23 mouse cellular contexts compared by ENCODE assay signal in genomic region chr16:34048232-34048631, GRCm38 (mm10).
"Had no signal": no experiment of that assay in that cellular context is flagged by ENCODE, and none has a peak within 500 bp of the region (broad histone marks: within the 10 kb centered on the region; RNA-seq: fewer than 3 reads in every experiment).

No protein-coding gene starts in this region.

- H3K4me3 ChIP-seq: heart, adult 2 months; heart, embryonic 13.5 days; heart, embryonic 15.5 days; hindbrain, embryonic 10.5 days; hindbrain, embryonic 12.5 days; kidney, embryonic 15.5 days; limb, embryonic 13.5 days; limb, embryonic 15.5 days had no signal

- DNase-seq: gastrocnemius, postnatal 14 days; gastrocnemius, postnatal 36 days; heart, adult 11 months; heart, adult 2 months; heart, postnatal 4 days; kidney, adult 11 months; kidney, adult 9 months; kidney, postnatal 14 days; kidney, postnatal 36 days; layer of hippocampus, adult 9-11 months; layer of hippocampus, postnatal 36 days; left cerebral cortex, postnatal 4 days had no signal

- H3K27ac ChIP-seq: heart, adult 2 months; heart, embryonic 13.5 days; heart, embryonic 15.5 days; hindbrain, embryonic 10.5 days; hindbrain, embryonic 12.5 days; hindbrain, embryonic 14.5 days; kidney, embryonic 15.5 days; kidney, postnatal 0 days; limb, embryonic 13.5 days; limb, embryonic 15.5 days had no signal

- H3K4me1 ChIP-seq: hindbrain, embryonic 12.5 days; kidney, embryonic 15.5 days; limb, embryonic 13.5 days had no signal

- ATAC-seq: hindbrain, embryonic 16.5 days had no signal

- H3K36me3 ChIP-seq: limb, embryonic 15.5 days had no signal

- H3K9me3 ChIP-seq: heart, embryonic 13.5 days; heart, embryonic 15.5 days; hindbrain, embryonic 10.5 days; hindbrain, embryonic 12.5 days; kidney, embryonic 15.5 days; limb, embryonic 13.5 days; limb, embryonic 15.5 days had no signal

- H3K27me3 ChIP-seq: heart, embryonic 13.5 days; heart, embryonic 15.5 days; hindbrain, embryonic 12.5 days; kidney, embryonic 15.5 days; limb, embryonic 13.5 days; limb, embryonic 15.5 days had no signal

- H3K4me2 ChIP-seq: heart, embryonic 11.5 days; heart, embryonic 13.5 days; heart, embryonic 15.5 days; hindbrain, embryonic 12.5 days; hindbrain, embryonic 14.5 days; kidney, embryonic 15.5 days; limb, embryonic 13.5 days; limb, embryonic 15.5 days had no signal

- H3K9ac ChIP-seq: heart, embryonic 13.5 days; heart, embryonic 15.5 days; hindbrain, embryonic 12.5 days; hindbrain, embryonic 14.5 days; kidney, embryonic 15.5 days; limb, embryonic 13.5 days; limb, embryonic 15.5 days had no signal
